Mouse (Mus musculus): ENCODE results near the gene Mmp15.

Gene Mmp15

DNA sequence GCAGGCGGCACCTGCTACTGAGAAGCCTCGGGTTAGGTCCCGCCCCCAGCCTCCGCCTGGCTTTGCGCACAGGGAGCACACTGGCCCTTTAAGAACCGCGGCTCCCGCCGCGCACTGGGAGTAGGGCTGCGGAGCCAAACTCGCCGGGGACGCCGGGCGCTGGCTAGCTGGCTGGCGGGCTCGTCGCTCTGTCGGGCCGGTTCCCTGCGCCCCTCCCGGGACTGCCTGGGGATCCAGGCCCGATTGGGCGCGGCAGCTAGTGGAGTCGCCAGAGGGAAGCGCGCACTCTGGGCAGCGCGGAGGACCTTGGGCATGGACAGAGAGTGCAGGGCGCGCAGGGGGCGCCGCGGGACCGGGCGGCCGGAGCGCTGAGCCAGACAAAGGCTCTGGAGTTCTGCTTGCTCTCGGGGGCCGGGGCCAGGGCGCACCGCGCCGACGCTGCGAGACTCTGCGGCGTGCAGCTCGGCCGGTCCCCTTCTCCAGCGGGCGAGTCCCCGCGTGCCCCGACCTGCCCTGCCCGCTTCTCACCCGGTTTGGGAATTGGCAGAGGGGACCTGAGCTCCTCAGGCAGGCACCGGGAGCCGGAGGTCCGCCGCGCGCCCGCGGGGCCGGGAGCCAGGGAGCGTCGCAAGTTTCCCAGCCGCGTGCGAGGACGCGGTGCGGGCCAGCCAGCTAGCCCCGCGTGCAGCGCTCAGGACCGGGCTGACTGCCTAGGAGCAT, at the start of gene Mmp15:
Gene Mmp15, plus strand, starts transcription at position 118 of the 720 bp plus-strand sequence.
- DNase-seq (ENCODE audit: low spot score) = no peak

DNA sequence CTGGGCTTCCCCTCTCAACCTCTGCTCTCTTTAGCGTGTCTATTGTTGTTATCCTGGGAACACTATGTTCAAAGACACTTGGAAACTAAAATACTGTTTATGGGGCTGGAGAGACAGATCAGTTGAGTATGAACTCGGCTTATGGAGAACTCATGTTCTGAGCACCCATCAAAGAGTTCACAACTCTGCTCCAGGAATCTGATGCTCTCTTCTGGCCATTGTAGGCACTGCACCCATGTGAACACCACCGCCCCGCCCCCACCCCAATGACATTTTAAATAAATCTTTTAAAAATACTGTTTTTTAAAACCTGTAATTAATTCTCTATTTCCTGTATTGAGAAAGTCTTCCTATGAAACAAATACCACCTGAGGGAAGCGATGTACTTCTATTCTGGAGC, 49.7 kb upstream of the Mmp15 start:
- DNase-seq (ENCODE audit: low spot score) = no peak

GRCm38 (mm10) chr8:95305526-95305925, 46.5 kb upstream of the Mmp15 start:
- no peak for DNase-seq (ENCODE audit: low spot score)

DNA sequence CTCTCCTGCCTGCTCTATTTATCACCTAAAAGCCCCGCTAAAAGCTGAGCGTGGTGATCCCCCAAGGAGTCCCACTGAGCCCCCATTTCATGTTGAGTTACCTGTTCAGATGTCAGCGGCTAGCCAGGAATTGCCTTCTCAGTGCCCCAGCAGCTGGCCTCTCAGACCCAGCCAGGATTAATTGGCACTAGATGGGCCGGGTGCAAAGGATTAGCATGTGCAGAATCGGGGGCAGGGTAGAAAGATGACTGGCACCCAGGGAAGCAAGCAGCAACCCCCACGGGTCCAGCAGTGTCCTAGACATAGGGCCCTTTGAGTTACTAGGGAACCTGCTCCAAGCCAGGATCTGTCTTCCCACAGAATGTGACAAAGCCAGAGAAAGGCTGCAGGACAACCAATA, 45.6 kb upstream of the Mmp15 start, which contains the start of gene Cngb1:
Gene Cngb1, minus strand, starts transcription at position 155 of the 400 bp plus-strand sequence.
- no peak for DNase-seq (ENCODE audit: low spot score)

GRCm38 (mm10) chr8:95310342-95310970, 41.6 kb upstream of the Mmp15 start, which contains the start of gene Tepp:
Gene Tepp (plus strand): TSS chr8:95310566.
- DNase-seq (ENCODE audit: low spot score) = no peak

GRCm38 (mm10) chr8:95312836-95313235, 39.2 kb upstream of the Mmp15 start:
- DNase-seq (ENCODE audit: low spot score) = no peak

GRCm38 (mm10) chr8:95313857-95314256, 38.2 kb upstream of the Mmp15 start:
- DNase-seq (ENCODE audit: low spot score) = no peak

- no peak for DNase-seq (ENCODE audit: low spot score)
Observed at GRCm38 (mm10) chr8:95314707-95315106, 37.4 kb upstream of the Mmp15 start.

- DNase-seq (ENCODE audit: low spot score) = no peak
Observed at GRCm38 (mm10) chr8:95315350-95315749, 36.7 kb upstream of the Mmp15 start.

DNA sequence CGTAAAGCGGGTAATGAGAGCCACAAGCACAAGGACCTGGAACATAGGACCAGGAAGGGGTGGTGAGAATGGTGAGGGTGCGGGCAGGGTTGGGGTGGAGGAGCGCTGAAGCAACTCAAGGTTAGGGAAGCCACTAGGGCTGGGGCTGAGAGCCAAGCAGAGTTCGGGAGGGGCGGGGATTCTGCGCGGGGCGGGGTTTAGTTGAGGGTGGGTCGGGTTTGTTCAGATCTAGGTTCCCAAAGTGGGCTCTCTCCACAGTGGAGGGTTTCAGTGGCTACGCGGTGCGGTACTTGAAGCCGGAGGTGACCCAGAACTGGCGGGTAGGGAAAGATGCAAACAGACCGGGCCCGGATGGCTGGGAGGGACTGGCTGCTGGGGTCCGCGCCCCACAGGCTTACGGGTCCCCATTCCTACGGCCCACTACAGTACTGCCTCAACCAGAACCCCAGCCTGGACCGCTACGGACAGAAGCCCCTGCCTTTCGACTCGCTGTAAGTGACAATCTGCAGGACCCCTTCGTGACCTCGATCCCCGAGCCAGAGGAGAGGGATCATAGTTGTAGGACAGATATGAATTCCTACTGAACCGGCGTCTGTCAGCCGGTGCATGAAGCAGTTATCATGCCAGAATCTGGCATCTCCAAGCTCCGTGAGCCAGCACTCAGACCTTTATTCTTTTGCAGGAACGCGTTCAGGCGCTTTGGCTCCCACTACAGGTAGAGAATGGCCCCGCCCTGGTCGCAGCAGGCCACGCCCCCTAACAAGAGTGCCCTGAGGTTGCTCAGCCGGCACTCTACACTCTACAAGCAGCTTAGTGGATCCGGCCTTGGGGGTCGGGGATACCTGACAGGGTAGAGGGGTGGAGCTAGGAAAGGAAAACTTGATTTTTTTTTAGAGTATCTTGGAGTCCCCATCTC, 31.6 kb upstream of the Mmp15 start:
- DNase-seq (ENCODE audit: low spot score) = no peak

- no peak for DNase-seq (ENCODE audit: low spot score)
Observed at GRCm38 (mm10) chr8:95323201-95323600, 28.9 kb upstream of the Mmp15 start.

- no peak for DNase-seq (ENCODE audit: low spot score)
Observed at GRCm38 (mm10) chr8:95324646-95325045, 27.4 kb upstream of the Mmp15 start.

- no peak for DNase-seq (ENCODE audit: low spot score)
Observed at GRCm38 (mm10) chr8:95326822-95327221, 25.2 kb upstream of the Mmp15 start.

DNA sequence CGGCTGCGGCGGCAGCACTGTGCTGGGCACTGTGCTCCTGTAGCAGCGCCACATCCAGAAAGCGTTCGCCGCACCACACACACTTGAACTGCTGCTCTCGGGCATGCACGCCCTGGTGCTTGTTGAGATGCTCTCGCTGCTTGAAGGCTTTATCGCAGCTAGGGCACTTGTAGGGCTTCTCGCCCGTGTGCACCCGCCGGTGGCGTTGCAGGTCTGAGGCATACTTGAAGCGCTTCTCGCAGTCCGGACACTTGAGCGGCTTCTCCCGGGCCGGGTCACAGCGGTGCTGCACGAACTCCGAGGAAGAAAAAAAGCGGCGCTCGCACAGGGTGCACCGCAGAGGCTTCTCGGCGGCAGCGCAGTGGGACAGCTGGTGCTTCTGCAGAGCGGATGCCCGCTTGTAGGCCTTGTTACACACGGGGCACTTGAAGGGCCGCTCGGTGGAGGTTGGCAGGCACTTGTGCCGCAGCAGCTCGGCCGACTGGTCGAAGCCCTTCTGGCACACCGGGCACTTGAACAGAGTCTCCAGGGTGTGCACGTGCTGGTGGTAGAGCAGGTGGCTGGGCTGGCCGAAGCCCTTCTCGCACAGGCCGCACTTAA, 24.1 kb upstream of the Mmp15 start:
- no peak for DNase-seq (ENCODE audit: low spot score)

DNA sequence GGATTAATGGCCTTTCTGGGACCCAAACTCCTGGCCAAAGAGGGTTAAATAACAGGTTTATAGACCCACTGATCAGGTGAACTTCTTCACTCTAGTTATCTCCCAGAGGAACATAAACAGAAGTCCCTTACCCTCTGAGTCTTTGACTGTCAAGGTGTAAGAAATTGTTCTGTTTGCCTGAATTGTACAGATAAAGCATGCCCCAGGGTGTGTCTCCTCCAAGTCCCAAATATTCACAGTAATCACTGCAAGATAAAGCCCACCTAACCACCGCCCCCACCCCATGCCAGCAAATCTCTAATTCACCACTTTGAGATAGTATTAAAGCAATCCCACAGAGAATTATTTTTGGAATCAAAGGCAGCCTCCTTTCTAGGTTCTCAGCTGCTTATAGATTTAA, 21.7 kb upstream of the Mmp15 start:
- DNase-seq (ENCODE audit: low spot score) = no peak

DNA sequence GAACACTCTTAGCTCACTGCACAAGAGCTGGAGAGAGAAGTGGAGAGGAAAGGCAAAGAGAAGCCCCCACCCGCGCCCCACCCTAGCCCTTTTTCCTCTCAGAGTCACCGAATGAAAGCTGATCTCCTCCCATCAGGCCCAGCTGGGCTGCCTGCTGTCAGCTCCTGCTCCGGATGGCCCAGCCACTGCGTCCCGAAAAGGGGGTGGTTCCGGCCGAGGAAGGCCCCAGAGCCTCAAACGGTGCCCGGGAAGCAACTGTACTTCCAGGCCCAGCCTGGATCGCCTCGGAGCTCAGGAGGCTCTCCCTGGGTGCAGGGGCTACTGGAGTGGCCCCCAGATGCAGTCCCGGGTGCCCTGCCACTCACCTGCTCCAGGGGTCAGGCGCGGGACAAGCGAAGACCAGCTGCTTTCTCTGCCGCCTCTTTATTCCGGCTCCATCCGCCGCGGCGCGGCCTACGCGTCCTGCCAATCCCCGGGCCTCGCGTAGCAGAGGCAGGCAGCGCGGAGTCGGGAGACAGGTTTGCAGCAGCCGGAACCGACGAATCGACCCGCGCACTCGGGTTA, 20.8 kb upstream of the Mmp15 start:
- DNase-seq (ENCODE audit: low spot score) = no peak

- DNase-seq (ENCODE audit: low spot score) = peak; percentile 87
Observed at GRCm38 (mm10) chr8:95331720-95332436, 20.2 kb upstream of the Mmp15 start, which contains the start of the genes Zfp319 and Usb1. Gene Zfp319 (minus strand): TSS chr8:95331950. Gene Usb1 (plus strand): TSS chr8:95332284.

GRCm38 (mm10) chr8:95332437-95333199, 19.4 kb upstream of the Mmp15 start:
- DNase-seq (ENCODE audit: low spot score) = no peak

DNA sequence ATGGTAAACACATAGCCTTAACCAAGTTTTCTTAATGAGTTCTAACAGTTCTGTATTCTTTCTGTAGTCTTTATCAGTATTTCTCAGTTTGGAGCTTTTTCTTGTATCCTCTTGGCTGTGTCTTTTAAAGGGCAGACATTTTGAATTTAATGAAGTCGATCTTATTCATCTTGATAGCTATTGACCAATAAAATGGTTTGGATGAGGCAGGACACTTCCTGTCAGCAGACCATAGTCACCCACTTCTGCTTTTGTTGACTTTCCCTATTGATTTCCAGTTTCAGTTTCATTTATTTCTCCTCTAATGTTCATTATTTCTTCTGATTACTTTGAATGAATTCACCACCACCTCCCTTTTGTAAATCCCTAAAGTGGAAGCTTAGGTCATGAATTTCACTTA, 16.4 kb upstream of the Mmp15 start:
- DNase-seq (ENCODE audit: low spot score) = no peak

DNA sequence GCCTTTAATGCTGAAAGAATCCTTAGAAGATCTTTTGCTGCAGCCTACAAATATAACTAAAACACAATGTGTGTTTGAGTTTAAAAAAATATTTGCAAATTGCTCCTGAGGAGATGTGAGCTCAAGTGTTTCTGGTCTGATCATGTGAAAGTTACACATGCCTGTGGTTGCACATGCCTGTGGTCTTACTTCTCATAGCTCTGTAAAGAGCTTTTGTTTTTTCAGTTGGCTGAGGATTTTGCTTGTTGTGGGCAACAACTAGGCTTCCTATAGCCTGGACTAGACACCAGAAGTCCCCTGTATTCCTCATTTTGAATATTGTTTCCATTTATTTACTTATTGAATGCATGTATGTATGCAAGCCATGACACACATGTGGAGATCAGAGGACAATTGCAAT, 15.7 kb upstream of the Mmp15 start:
- no peak for DNase-seq (ENCODE audit: low spot score)

Data from left cerebral cortex, adult 11 months (tissue).